Mouse (Mus musculus): ENCODE measurements around the gene Zp3.

Gene Zp3

GRCm38 (mm10) chr5:136002325-136002724 lies 22.4 kb downstream of the Zp3 start:
- no peak for DNase-seq (ENCODE audit: low read depth, low spot score)

- DNase-seq (ENCODE audit: low read depth, low spot score), result peak; percentile 73
Measured at GRCm38 (mm10) chr5:136002751-136003151, 22.9 kb downstream of the Zp3 start.

GRCm38 (mm10) chr5:136004537-136004936 lies 24.6 kb downstream of the Zp3 start:
- DNase-seq (ENCODE audit: low read depth, low spot score), result no peak

- no peak for DNase-seq (ENCODE audit: low read depth, low spot score)
Measured at GRCm38 (mm10) chr5:136007745-136008144, 27.8 kb downstream of the Zp3 start.

GRCm38 (mm10) chr5:136014877-136015276 lies 35.0 kb downstream of the Zp3 start:
- no peak for DNase-seq (ENCODE audit: low read depth, low spot score)

GRCm38 (mm10) chr5:136015586-136015985 lies 35.7 kb downstream of the Zp3 start:
- no peak for DNase-seq (ENCODE audit: low read depth, low spot score)

- no peak for DNase-seq (ENCODE audit: low read depth, low spot score)
Measured at GRCm38 (mm10) chr5:136016014-136016876, 36.3 kb downstream of the Zp3 start.

GRCm38 (mm10) chr5:136017262-136017661 lies 37.4 kb downstream of the Zp3 start:
- DNase-seq (ENCODE audit: low read depth, low spot score), result no peak

- no peak for DNase-seq (ENCODE audit: low read depth, low spot score)
Measured at GRCm38 (mm10) chr5:136018726-136019125, 38.8 kb downstream of the Zp3 start.

GRCm38 (mm10) chr5:136019907-136020306 lies 40.0 kb downstream of the Zp3 start:
- no peak for DNase-seq (ENCODE audit: low read depth, low spot score)

- DNase-seq (ENCODE audit: low read depth, low spot score), result no peak
Measured at GRCm38 (mm10) chr5:136025712-136026111, 45.8 kb downstream of the Zp3 start.

- no peak for DNase-seq (ENCODE audit: low read depth, low spot score)
Measured at GRCm38 (mm10) chr5:136026859-136027258, 47.0 kb downstream of the Zp3 start.

- no peak for DNase-seq (ENCODE audit: low read depth, low spot score)
Measured at GRCm38 (mm10) chr5:136027612-136028311, 47.9 kb downstream of the Zp3 start.

- peak; percentile 22 for DNase-seq (ENCODE audit: low read depth, low spot score)
Measured at GRCm38 (mm10) chr5:136034868-136035267, 55.0 kb downstream of the Zp3 start.

- DNase-seq (ENCODE audit: low read depth, low spot score), result peak; percentile 48
Measured at GRCm38 (mm10) chr5:136035285-136035684, 55.4 kb downstream of the Zp3 start.

- no peak for DNase-seq (ENCODE audit: low read depth, low spot score)
Measured at GRCm38 (mm10) chr5:136036667-136037066, 56.8 kb downstream of the Zp3 start.
